ENCODE assay signal across 8 mouse cellular contexts in the genomic region with DNA sequence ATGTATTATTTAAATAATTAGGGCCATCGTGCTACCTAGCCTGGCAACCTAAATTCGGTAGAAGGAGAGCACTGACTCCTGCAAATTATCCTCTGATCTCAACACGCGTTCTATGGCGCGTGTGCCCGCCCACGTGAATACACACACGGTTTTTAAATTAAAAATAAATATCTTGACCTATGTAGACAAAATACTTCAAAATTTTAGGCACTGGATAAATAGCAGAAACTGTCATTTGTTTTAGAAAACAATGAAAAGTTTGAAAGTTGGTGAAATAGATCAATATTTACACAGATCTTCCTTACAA. TPM values are rescaled to one million over a fixed set of nuclear protein-coding genes. Genes with fewer than 3 reads are reported as not detected.
DNase-seq lines count a peak whose midpoint lies in the region; ATAC-seq and TF ChIP-seq lines count a peak whose summit lies in the region.

No protein-coding gene starts in this region.

- peak overlapping the region; percentile 75 for H3K4me3 ChIP-seq in left cerebral cortex, adult 2 months
- H3K4me3 ChIP-seq in embryonic facial prominence, embryonic 14.5 days (ENCODE audit: low read depth, low read length), result peak overlapping the region; percentile 76
- peak overlapping the region; percentile 81 for H3K4me3 ChIP-seq in limb, embryonic 10.5 days
- peak overlapping the region; percentile 78 for H3K4me3 ChIP-seq in neural tube, embryonic 13.5 days

- intact Hi-C loops in left cerebral cortex, adult 2 months (cut with DNase I), result loop anchor here (1.0 kb wide), 1 partner anchor 29 kb away; no protein-coding TSS in a partner anchor
- intact Hi-C loops in left cerebral cortex, postnatal 14 days (cut with DNase I), result no loop called here

- no peaks in the 10 kb centered on the region for H3K9me3 ChIP-seq in embryonic facial prominence, embryonic 14.5 days (ENCODE audit: control insufficient read depth, low read length)
- no peaks in the 10 kb centered on the region for H3K9me3 ChIP-seq in limb, embryonic 10.5 days (replicated peaks)
- no peaks in the 10 kb centered on the region for H3K9me3 ChIP-seq in neural tube, embryonic 13.5 days

- no peaks in the 10 kb centered on the region for H3K27me3 ChIP-seq in embryonic facial prominence, embryonic 14.5 days (replicated peaks; ENCODE audit: control insufficient read depth, insufficient read depth, low read length)
- H3K27me3 ChIP-seq in limb, embryonic 10.5 days (ENCODE audit: low read depth, poor library complexity, severe bottlenecking), result no peaks in the 10 kb centered on the region
- peaks cover 5% of the 10 kb centered on the region; the same call in 1 of the 2 replicates for H3K27me3 ChIP-seq in neural tube, embryonic 13.5 days

- peak overlapping the region; percentile 75 for H3K9ac ChIP-seq in embryonic facial prominence, embryonic 14.5 days (ENCODE audit: low read depth, low read length)
- peak overlapping the region; percentile 66 for H3K9ac ChIP-seq in neural tube, embryonic 13.5 days

- 8% methylated on average over 9 of the region's 9 CpGs for WGBS in embryonic facial prominence, embryonic 14.5 days
- WGBS in limb, embryonic 10.5 days, result 14% methylated on average over 9 of the region's 9 CpGs
- WGBS in neural tube, embryonic 13.5 days, result 4% methylated on average over 9 of the region's 9 CpGs

- peaks cover 20% of the 10 kb centered on the region for H3K36me3 ChIP-seq in embryonic facial prominence, embryonic 14.5 days (ENCODE audit: control insufficient read depth, insufficient read depth, low read length)
- H3K36me3 ChIP-seq in limb, embryonic 10.5 days, result peaks cover 28% of the 10 kb centered on the region
- peaks cover 24% of the 10 kb centered on the region for H3K36me3 ChIP-seq in neural tube, embryonic 13.5 days

- H3K4me2 ChIP-seq in embryonic facial prominence, embryonic 14.5 days (ENCODE audit: low read depth, low read length), result peak overlapping the region; percentile 77
- peak overlapping the region; percentile 73 for H3K4me2 ChIP-seq in neural tube, embryonic 13.5 days

- peak overlapping the region; percentile 25; the same call in 1 of the 2 replicates for H3K27ac ChIP-seq in left cerebral cortex, adult 2 months
- H3K27ac ChIP-seq in embryonic facial prominence, embryonic 14.5 days (replicated peaks; ENCODE audit: low read depth, low read length), result no peak overlapping the region
- peak overlapping the region; percentile 89 for H3K27ac ChIP-seq in limb, embryonic 10.5 days
- no peak overlapping the region for H3K27ac ChIP-seq in neural tube, embryonic 13.5 days (replicated peaks)

- DNase-seq in left cerebral cortex, adult 2 months (ENCODE audit: extremely low spot score in 1 of 2, low spot score in 2 of 2), result no peak
- DNase-seq in left cerebral cortex, postnatal 14 days (ENCODE audit: low spot score in 2 of 2), result no peak
- DNase-seq in embryonic facial prominence, embryonic 14.5 days (ENCODE audit: low spot score), result no peak
- no peak for DNase-seq in limb, embryonic 10.5 days (ENCODE audit: low spot score)
- DNase-seq in right cerebral cortex, postnatal 14 days, result no peak
- DNase-seq in cerebellum, adult 8-10 months, result no peak
- DNase-seq in retina, postnatal 1 day, result no peak

- no peak for TF ChIP-seq CTCF in left cerebral cortex, adult 2 months (IDR thresholded peaks at IDR 0.05)

- ATAC-seq in embryonic facial prominence, embryonic 14.5 days (ENCODE audit: low read depth), result peak; percentile 5; the same call in 1 of the 2 replicates
- 0 out of 2 replicates have a peak, but pooled peaks have one; percentile 26 for ATAC-seq in neural tube, embryonic 13.5 days (ENCODE audit: low read depth)

- H3K4me1 ChIP-seq in embryonic facial prominence, embryonic 14.5 days (ENCODE audit: control insufficient read depth, insufficient read depth, low read length), result peaks cover 7% of the 10 kb centered on the region
- peaks cover 13% of the 10 kb centered on the region for H3K4me1 ChIP-seq in limb, embryonic 10.5 days
- H3K4me1 ChIP-seq in neural tube, embryonic 13.5 days (replicated peaks), result peaks cover 17% of the 10 kb centered on the region

RNA-seq across cellular contexts. Expression of gene Utp6, which starts 0.6 kb away (rescaled TPM):
- total RNA-seq in left cerebral cortex, adult 2 months (2021), result 10 to 100 TPM; 23.2 to 28.3 TPM
- total RNA-seq in left cerebral cortex, postnatal 14 days (2021), result 10 to 100 TPM; 26.3 to 26.9 TPM
- 46.9 and 57.3 TPM in 2 replicates for polyA plus RNA-seq in embryonic facial prominence, embryonic 14.5 days (2014; fragmentation: Nextera tagmentation; extraction: Ambion mirVana)
- 72.3 and 77.1 TPM in 2 replicates for polyA plus RNA-seq in limb, embryonic 10.5 days (2016; fragmentation: Nextera tagmentation; extraction: Ambion mirVana)
- polyA plus RNA-seq in neural tube, embryonic 13.5 days (2015; fragmentation: Nextera tagmentation; extraction: Ambion mirVana), result 45.3 and 45.7 TPM in 2 replicates

RNA-seq across cellular contexts. Expression of gene Suz12, which starts 30.1 kb away (rescaled TPM):
- 10 to 100 TPM; 33.4 to 34.0 TPM for total RNA-seq in left cerebral cortex, adult 2 months (2021)
- 10 to 100 TPM; 28.7 to 33.2 TPM for total RNA-seq in left cerebral cortex, postnatal 14 days (2021)
- 19.0 and 20.6 TPM in 2 replicates for polyA plus RNA-seq in embryonic facial prominence, embryonic 14.5 days (2014; fragmentation: Nextera tagmentation; extraction: Ambion mirVana)
- polyA plus RNA-seq in limb, embryonic 10.5 days (2016; fragmentation: Nextera tagmentation; extraction: Ambion mirVana), result 21.1 and 22.5 TPM in 2 replicates
- polyA plus RNA-seq in neural tube, embryonic 13.5 days (2015; fragmentation: Nextera tagmentation; extraction: Ambion mirVana), result 15.8 TPM in 2 replicates

Comparison
In these comparisons a context has a peak if more than half of its experiments do, and no peak if none do; other contexts are left out.
1. H3K27ac ChIP-seq: peak in left cerebral cortex, adult 2 months (single experiment) and limb, embryonic 10.5 days (single experiment); none in embryonic facial prominence, embryonic 14.5 days (single experiment) and neural tube, embryonic 13.5 days (single experiment).
2. Peak in every context shown above with its lines, with median percentiles within 50 percentile points of each other: H3K4me3 ChIP-seq.